Comparison of ENCODE assay signal across 8 mouse cellular contexts in the genomic region with DNA sequence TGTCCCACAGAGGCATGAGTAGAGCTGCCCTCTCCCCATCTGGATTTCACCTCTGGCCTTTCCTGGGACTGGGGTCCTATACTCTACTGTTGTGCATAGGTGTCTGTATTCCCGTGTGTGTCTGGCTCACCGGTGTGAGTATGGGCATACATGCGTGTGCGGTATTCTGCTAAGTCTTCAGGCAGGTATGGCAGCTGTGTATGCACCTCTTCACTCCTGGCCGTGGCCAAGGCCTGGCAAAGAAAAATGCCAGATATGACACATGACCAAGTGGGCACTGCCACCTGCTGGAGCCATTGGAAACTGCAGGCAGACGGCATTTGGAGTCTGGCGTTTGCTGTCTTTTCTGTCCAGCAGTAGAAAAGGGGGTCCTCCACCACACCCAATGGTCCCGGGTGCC. TPM values are rescaled to one million over a fixed set of nuclear protein-coding genes. Genes with fewer than 3 reads are reported as not detected.
DNase-seq lines count a peak whose midpoint lies in the region; TF ChIP-seq lines count a peak whose summit lies in the region.

No protein-coding gene starts in this region.

- H3K4me3 ChIP-seq in layer of hippocampus, adult 2 months: no peak overlapping the region

- peak; percentile 97 for TF ChIP-seq CTCF in layer of hippocampus, adult 2 months (conservative IDR thresholded peaks at IDR 0.05)

- H3K27ac ChIP-seq in layer of hippocampus, adult 2 months: no peak overlapping the region

- DNase-seq in CD4-positive helper T cell, adult 2 months (ENCODE audit: low read depth, low spot score): peak; percentile 50
- peak; percentile 77 for DNase-seq in ZHBTc4 (ENCODE audit: low read depth, low spot score)
- DNase-seq in cerebellum, postnatal 4 days (ENCODE audit: low spot score in 2 of 2): peak; percentile 74 to 87
- peak; percentile 69 for DNase-seq in gastrocnemius, postnatal 10 days
- peak; percentile 55 to 78 for DNase-seq in layer of hippocampus, adult 2 months (ENCODE audit: low spot score in 2 of 2)
- DNase-seq in lung, postnatal 25 days (ENCODE audit: low spot score): peak; percentile 51
- peak; percentile 76 for DNase-seq in retina, postnatal 1 day
- peak; percentile 64 for DNase-seq in urinary bladder, postnatal 14 days (ENCODE audit: low spot score)

RNA-seq across cellular contexts. Expression of a gene that starts 26.7 kb away (rescaled TPM):
- total RNA-seq in gastrocnemius, postnatal 10 days (2021): under 1 TPM; 0.14 to 0.45 TPM
- total RNA-seq in layer of hippocampus, adult 2 months (2021): 100 to 1,000 TPM; 126 to 132 TPM

RNA-seq across cellular contexts. Expression of a gene that starts 32.6 kb away (rescaled TPM):
- total RNA-seq in gastrocnemius, postnatal 10 days (2021): 10 to 100 TPM; 42.3 to 59.6 TPM
- total RNA-seq in layer of hippocampus, adult 2 months (2021): 100 to 1,000 TPM; 175 to 189 TPM

Comparison
In these comparisons a context has a peak if more than half of its experiments do, and no peak if none do; other contexts are left out.
1. RNA of a gene that starts 26.7 kb away (total RNA-seq): 126 to 132 TPM in layer of hippocampus, adult 2 months; 0.14 to 0.45 TPM in gastrocnemius, postnatal 10 days; every median in the first group is over 10 times any median in the second.
2. Peak in every context shown above with its lines, with median percentiles within 50 percentile points of each other: DNase-seq.